Mouse (Mus musculus): ENCODE results near the gene Rgs9bp. TPM values are rescaled to one million over a fixed set of nuclear protein-coding genes. Genes with fewer than 3 reads are reported as not detected.
"Not testable (repeated sequence)": the region's sequence is repeated elsewhere in the genome, so short reads cannot be mapped to it uniquely, and the experiment has no call there.

Gene Rgs9bp
- total RNA-seq, 2 experiments from 2014 or later, result 0.07 to 0.18 TPM

- DNase-seq, result not testable (repeated sequence)
Observed at GRCm38 (mm10) chr7:35530544-35530943, 54.8 kb downstream of the Rgs9bp start.

GRCm38 (mm10) chr7:35530026-35530425 is 55.4 kb downstream of the Rgs9bp start:
- no peak for DNase-seq

Other genes starting within 250 kb of the Rgs9bp start
- gene Faap24, start 188.7 kb downstream of the Rgs9bp start, total RNA-seq (2021), result 1 to 10 TPM; 1.7 to 2.1 TPM
- 1 to 10 TPM; 5.5 to 6.6 TPM for gene Cep89, start 188.5 kb downstream of the Rgs9bp start, total RNA-seq (2021)
- not detected for gene Slc7a9, start 136.8 kb downstream of the Rgs9bp start, total RNA-seq (2021)
- under 1 TPM in 1 of 2 experiments, not detected in 1; 0.14 TPM for gene Tdrd12, start 47.8 kb downstream of the Rgs9bp start, total RNA-seq (2021)
- 10 to 100 TPM; 37.0 to 41.8 TPM for gene Nudt19, start 29.3 kb downstream of the Rgs9bp start, total RNA-seq (2021)
- gene Ankrd27, start 662 bp upstream of the Rgs9bp start, total RNA-seq (2021), result 10 to 100 TPM; 13.3 to 19.1 TPM
- 100 to 1,000 TPM; 133 to 141 TPM for gene Pdcd5, start 61.9 kb upstream of the Rgs9bp start, total RNA-seq (2021)
- 10 to 100 TPM in 1 of 2 experiments, 1 to 10 TPM in 1; 9.7 to 15.8 TPM for gene Dpy19l3, start 168.9 kb upstream of the Rgs9bp start, total RNA-seq (2021)
- 10 to 100 TPM; 17.5 to 24.5 TPM for gene Zfp507, start 217.4 kb upstream of the Rgs9bp start, total RNA-seq (2021)